Mouse (Mus musculus) neural tube, embryonic 15.5 days (tissue): ENCODE data around the gene Olfr958. TPM values are rescaled to one million over a fixed set of nuclear protein-coding genes. Genes with fewer than 3 reads are reported as not detected.

ENCODE experiments used
- ATAC-seq: fragments of 200-750 bp; cut with Nextera tagmentation; 2 replicates; pipeline ENCODE4 v1.8.0; 2017; ENCODE audit warnings: mild to moderate bottlenecking, moderate TSS enrichment, moderate library complexity; ENCODE audit not compliant: low FRiP score
- H3K27ac ChIP-seq: fragments of 300-500 bp; sonication (generic); replicated peaks from 2 replicates; pipeline ENCODE4 v1.5.1; 2015; ENCODE audit warnings: mild to moderate bottlenecking, inconsistent platforms
- H3K27me3 ChIP-seq: fragments of 300-500 bp; sonication (generic); replicated peaks from 2 replicates; pipeline ENCODE4 v1.6.1; 2015; ENCODE audit warnings: inconsistent platforms
- H3K36me3 ChIP-seq: fragments of 300-500 bp; sonication (generic); 2 replicates; pipeline ENCODE4 v1.6.1; 2015; ENCODE audit warnings: inconsistent platforms
- H3K4me1 ChIP-seq: fragments of 300-500 bp; sonication (generic); 2 replicates; pipeline ENCODE4 v1.6.1; 2015; ENCODE audit warnings: inconsistent platforms
- H3K4me2 ChIP-seq: fragments of 300-500 bp; sonication (generic); 2 replicates; pipeline ENCODE4 v1.6.1; 2015; ENCODE audit warnings: inconsistent platforms, mild to moderate bottlenecking, moderate library complexity
- H3K4me3 ChIP-seq: fragments of 300-500 bp; sonication (generic); replicated peaks from 2 replicates; pipeline ENCODE4 v1.5.1; 2015; ENCODE audit warnings: mild to moderate bottlenecking, inconsistent platforms
- H3K9ac ChIP-seq: fragments of 300-500 bp; sonication (generic); replicated peaks from 2 replicates; pipeline ENCODE4 v1.6.1; 2015; ENCODE audit warnings: mild to moderate bottlenecking, inconsistent platforms
- H3K9me3 ChIP-seq: fragments of 300-500 bp; sonication (generic); replicated peaks from 2 replicates; pipeline ENCODE4 v1.6.1; 2016; ENCODE audit warnings: inconsistent platforms
- WGBS: fragments of 180-500 bp; shearing (Covaris S2); methylation state at CpG from one replicate; pipeline ENCODE4 v1.1.7; 2015; ENCODE audit warnings: mixed read lengths; 5-methylcytosine and 5-hydroxymethylcytosine counted together
- polyA plus RNA-seq: library from polyadenylated mRNA; unstranded; fragments of >200 nt; fragmentation: Nextera tagmentation; extraction: Ambion mirVana; gene quantifications from 2 replicates; pipeline ENCODE4 v1.2.1, GENCODE M21; 2015

Gene Olfr958
- not detected in 2 replicates for polyA plus RNA-seq

DNA sequence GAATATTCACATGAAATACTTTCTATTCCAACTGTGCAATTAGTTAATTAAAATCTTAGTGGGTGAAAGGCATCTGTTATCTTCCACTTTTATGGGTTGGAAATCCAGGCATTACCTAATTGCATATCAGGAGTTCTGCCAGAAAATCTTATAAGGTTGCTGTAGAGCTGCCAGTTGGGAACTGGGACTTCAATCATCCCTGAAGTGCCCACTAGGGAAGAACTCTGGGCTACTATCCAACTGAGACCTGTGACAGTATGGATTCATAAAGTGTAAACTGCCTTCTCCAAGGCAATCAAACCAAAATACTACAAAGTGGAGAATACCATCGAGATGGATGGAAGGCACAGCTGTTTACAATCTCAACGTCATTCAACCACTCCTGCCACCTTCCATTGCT, at the start of gene Olfr958:
TSS of gene Olfr958 (minus strand) at position 109 of the 400 bp plus-strand sequence.
- 32% methylated on average over 2 of the region's 2 CpGs for WGBS
- ATAC-seq = no peak

DNA sequence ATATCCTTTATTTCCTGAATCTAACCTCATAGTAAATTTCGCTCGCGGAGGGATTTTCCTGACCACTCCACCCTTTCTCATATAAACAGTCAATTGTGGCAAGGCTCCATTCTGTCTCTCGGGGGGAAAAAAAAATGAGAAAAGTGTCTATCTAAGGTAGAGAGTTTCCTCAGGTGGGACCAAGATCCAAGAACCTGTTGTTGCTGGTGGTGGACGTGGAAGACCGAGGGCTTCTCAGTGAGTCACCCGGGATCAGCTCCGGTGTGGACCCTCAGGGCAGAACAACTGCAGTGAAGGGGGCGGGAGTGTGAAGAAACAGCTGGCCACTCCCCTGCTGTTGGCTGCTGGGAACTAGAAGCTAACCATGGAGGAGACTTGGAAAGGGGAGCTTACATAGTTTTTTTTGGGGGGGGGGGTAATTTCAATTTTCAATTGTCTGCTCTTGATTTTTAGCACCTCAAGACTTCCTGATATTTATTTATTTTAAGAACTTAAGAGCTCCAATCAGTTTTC, 49.5 kb upstream of the Olfr958 start:
- peak overlapping the region; percentile 50 for H3K4me3 ChIP-seq
- no peaks in the 10 kb centered on the region for H3K27me3 ChIP-seq
- WGBS = 1% methylated on average over 9 of the region's 9 CpGs
- H3K36me3 ChIP-seq = peaks cover 6% of the 10 kb centered on the region
- H3K4me1 ChIP-seq = peaks cover 14% of the 10 kb centered on the region
- no peaks in the 10 kb centered on the region for H3K9me3 ChIP-seq
- peak overlapping the region; percentile 93 for H3K4me2 ChIP-seq
- ATAC-seq = peak; percentile 79
- peak overlapping the region; percentile 54 for H3K9ac ChIP-seq
- peak overlapping the region; percentile 83 for H3K27ac ChIP-seq

More for the DNA sequence above, at the start of gene Olfr958:
- Histone ChIP-seq H3K4me1 (peaks cover 8% of the 10 kb centered on the region), H3K36me3 (no peaks in the 10 kb centered on the region), H3K27ac (no peak within 1 kb of the TSS; the same call in 1 of the 2 replicates), H3K27me3 (no peaks in the 10 kb centered on the region), H3K4me2 (no peak within 1 kb of the TSS), H3K9me3 (no peaks in the 10 kb centered on the region), H3K4me3 (no peak within 1 kb of the TSS), H3K9ac (no peak within 1 kb of the TSS)

GRCm38 (mm10) chr9:39602536-39603332, 48.9 kb upstream of the Olfr958 start:
- H3K9me3 ChIP-seq = no peaks in the 10 kb centered on the region
- H3K36me3 ChIP-seq = peaks cover 6% of the 10 kb centered on the region
- peaks cover 14% of the 10 kb centered on the region for H3K4me1 ChIP-seq
- H3K4me3 ChIP-seq = peak overlapping the region; percentile 50
- peak overlapping the region; percentile 93 for H3K4me2 ChIP-seq
- peak overlapping the region; percentile 83 for H3K27ac ChIP-seq
- peak overlapping the region; percentile 54 for H3K9ac ChIP-seq
- H3K27me3 ChIP-seq = no peaks in the 10 kb centered on the region
- ATAC-seq = peak; percentile 93
- WGBS = under 1% methylated on average over 19 of the region's 19 CpGs

- ATAC-seq = no peak
- Histone ChIP-seq H3K4me2 (no peak overlapping the region), H3K9ac (no peak overlapping the region), H3K4me3 (no peak overlapping the region), H3K9me3 (no peaks in the 10 kb centered on the region), H3K4me1 (no peaks in the 10 kb centered on the region), H3K36me3 (no peaks in the 10 kb centered on the region), H3K27me3 (no peaks in the 10 kb centered on the region), H3K27ac (no peak overlapping the region)
- WGBS = 94% methylated on average over 5 of the region's 5 CpGs
Measured at GRCm38 (mm10) chr9:39577050-39577449, 23.2 kb upstream of the Olfr958 start.

- Histone ChIP-seq H3K4me1 (no peaks in the 10 kb centered on the region), H3K27ac (no peak within 1 kb of the TSS), H3K4me3 (no peak within 1 kb of the TSS), H3K9me3 (no peaks in the 10 kb centered on the region), H3K27me3 (no peaks in the 10 kb centered on the region), H3K9ac (no peak within 1 kb of the TSS), H3K4me2 (no peak within 1 kb of the TSS), H3K36me3 (no peaks in the 10 kb centered on the region)
- 92% methylated on average over 3 of the region's 3 CpGs for WGBS
- no peak for ATAC-seq
Measured at GRCm38 (mm10) chr9:39575469-39575868, 21.6 kb upstream of the Olfr958 start, which contains the start of gene Olfr959. TSS of gene Olfr959 (minus strand) at chr9:39575569.

DNA sequence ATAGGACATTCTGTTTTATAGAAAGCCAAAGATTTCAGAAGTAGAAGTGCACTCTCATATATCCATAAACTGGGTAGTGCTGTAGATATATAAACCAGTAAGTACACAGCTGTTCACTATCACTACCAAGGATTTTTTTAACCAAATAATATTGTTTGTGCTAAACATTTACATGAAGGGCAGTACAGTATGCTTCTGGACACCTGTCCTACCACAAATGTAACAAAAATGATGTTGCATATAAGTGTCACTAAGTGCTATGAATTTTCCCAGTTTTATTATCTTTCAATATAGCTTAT, 4.4 kb upstream of the Olfr958 start:
- H3K9me3 ChIP-seq = no peaks in the 10 kb centered on the region
- H3K4me3 ChIP-seq = no peak overlapping the region
- no peaks in the 10 kb centered on the region for H3K27me3 ChIP-seq
- peak overlapping the region; percentile 84 for H3K27ac ChIP-seq
- peak; percentile 69 for ATAC-seq
- H3K4me1 ChIP-seq = peaks cover 8% of the 10 kb centered on the region
- no peaks in the 10 kb centered on the region for H3K36me3 ChIP-seq
- no peak overlapping the region for H3K9ac ChIP-seq
- no peak overlapping the region for H3K4me2 ChIP-seq

GRCm38 (mm10) chr9:39557529-39558348, 3.9 kb upstream of the Olfr958 start:
- H3K27me3 ChIP-seq = no peaks in the 10 kb centered on the region
- no peak overlapping the region for H3K9ac ChIP-seq
- peak overlapping the region; percentile 9; the same call in 1 of the 2 replicates for H3K4me2 ChIP-seq
- H3K4me1 ChIP-seq = peaks cover 8% of the 10 kb centered on the region
- 19% methylated on average over 3 of the region's 3 CpGs for WGBS
- no peaks in the 10 kb centered on the region for H3K36me3 ChIP-seq
- no peak overlapping the region for H3K4me3 ChIP-seq
- H3K9me3 ChIP-seq = no peaks in the 10 kb centered on the region
- ATAC-seq = peak; percentile 95
- peak overlapping the region; percentile 84 for H3K27ac ChIP-seq

DNA sequence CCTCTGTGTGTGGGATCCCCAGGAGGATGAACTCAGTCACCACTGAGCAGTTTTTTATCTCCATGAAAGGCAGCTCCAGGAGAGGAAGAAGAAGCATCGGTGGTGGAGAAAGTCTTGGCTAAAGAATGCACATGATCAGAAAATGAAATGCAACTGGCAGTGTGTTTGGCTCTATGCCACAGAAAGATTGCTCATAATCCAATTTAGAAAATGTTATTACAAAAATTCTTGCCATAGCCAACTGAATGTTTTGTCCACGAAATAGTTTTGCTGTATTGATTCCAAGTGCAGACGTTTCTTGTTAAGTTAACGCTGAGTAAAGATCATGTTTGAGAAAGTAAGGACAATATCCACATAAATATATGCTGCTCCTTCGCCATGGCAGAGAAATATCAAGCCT, 3.0 kb downstream of the Olfr958 start:
- H3K27me3 ChIP-seq = no peaks in the 10 kb centered on the region
- H3K4me1 ChIP-seq = no peaks in the 10 kb centered on the region
- WGBS = 77% methylated on average over 5 of the region's 5 CpGs
- no peaks in the 10 kb centered on the region for H3K36me3 ChIP-seq
- no peak overlapping the region for H3K9ac ChIP-seq
- H3K27ac ChIP-seq = no peak overlapping the region
- no peak overlapping the region for H3K4me2 ChIP-seq
- ATAC-seq = no peak
- no peak overlapping the region for H3K4me3 ChIP-seq
- H3K9me3 ChIP-seq = no peaks in the 10 kb centered on the region

DNA sequence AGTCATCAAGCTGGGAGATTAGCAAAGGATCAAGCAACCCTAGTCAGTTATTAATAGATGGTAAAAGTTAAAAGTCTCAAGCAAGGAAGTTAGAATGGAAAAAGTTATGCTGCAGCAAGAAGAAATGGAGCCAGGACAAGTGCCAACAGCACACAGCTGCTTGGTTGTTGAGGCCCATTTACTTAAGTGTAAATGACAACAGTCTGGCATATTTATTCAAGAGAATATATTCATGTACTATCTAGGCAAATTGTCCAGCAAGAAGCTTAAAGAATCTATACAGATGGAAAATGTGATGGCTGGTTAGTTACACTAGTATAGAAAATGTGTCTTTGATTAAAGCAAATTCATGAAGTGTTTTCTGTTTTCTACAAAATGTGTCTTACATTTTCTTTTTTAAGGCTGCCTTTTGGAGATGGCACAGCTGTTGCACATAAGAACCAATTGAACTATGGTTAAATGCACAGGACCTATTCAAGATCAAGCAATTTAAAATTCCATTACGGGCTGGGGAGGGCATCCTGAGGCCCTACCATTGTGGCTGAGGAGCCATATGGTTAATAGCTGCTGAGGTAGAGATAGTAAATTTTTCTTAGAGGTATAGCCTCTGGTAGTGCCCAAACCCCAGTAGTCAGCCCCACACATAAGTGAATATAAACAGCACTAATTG, 30.1 kb downstream of the Olfr958 start:
- no peak overlapping the region for H3K4me2 ChIP-seq
- H3K4me1 ChIP-seq = no peaks in the 10 kb centered on the region
- no peak for ATAC-seq
- H3K36me3 ChIP-seq = no peaks in the 10 kb centered on the region
- no peaks in the 10 kb centered on the region for H3K9me3 ChIP-seq
- WGBS = 43% methylated on average over 1 of the region's 1 CpGs
- H3K9ac ChIP-seq = no peak overlapping the region
- H3K27me3 ChIP-seq = no peaks in the 10 kb centered on the region
- H3K4me3 ChIP-seq = no peak overlapping the region
- H3K27ac ChIP-seq = no peak overlapping the region

DNA sequence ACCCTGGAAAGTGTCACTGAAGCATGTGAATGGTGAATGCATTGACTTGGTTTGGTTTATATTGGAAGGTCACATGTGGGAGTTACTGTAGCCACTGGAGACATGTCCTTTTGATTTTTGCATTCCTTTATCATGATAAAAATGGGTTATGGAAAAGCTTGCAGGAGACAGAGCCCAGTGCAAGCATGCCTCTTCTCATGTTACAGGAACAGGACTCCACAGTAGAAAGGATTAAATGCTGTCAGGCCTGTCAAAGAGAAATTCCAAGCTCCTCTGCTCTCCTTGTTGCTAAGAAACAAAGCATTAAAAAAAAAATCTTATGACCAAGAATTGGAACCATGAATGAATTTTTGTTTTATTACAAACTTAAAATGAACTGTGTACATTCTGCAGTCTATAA, 35.3 kb downstream of the Olfr958 start:
- Histone ChIP-seq H3K4me1 (no peaks in the 10 kb centered on the region), H3K9ac (no peak overlapping the region), H3K36me3 (no peaks in the 10 kb centered on the region), H3K4me3 (no peak overlapping the region), H3K9me3 (no peaks in the 10 kb centered on the region), H3K27ac (no peak overlapping the region), H3K4me2 (no peak overlapping the region), H3K27me3 (no peaks in the 10 kb centered on the region)
- ATAC-seq = no peak

- no peaks in the 10 kb centered on the region for H3K9me3 ChIP-seq
- no peak within 1 kb of the TSS for H3K27ac ChIP-seq
- H3K27me3 ChIP-seq = no peaks in the 10 kb centered on the region
- no peak for ATAC-seq
- no peak within 1 kb of the TSS for H3K9ac ChIP-seq
- 84% methylated on average over 3 of the region's 3 CpGs for WGBS
- H3K36me3 ChIP-seq = no peaks in the 10 kb centered on the region
- H3K4me3 ChIP-seq = no peak within 1 kb of the TSS
- no peaks in the 10 kb centered on the region for H3K4me1 ChIP-seq
- H3K4me2 ChIP-seq = no peak within 1 kb of the TSS
Measured at GRCm38 (mm10) chr9:39515531-39515930, 38.3 kb downstream of the Olfr958 start, which contains the start of gene Olfr957. TSS of gene Olfr957 (minus strand) at chr9:39515809.
